In genomic region chr14:76472487-76472886, GRCm38 (mm10) we compare ENCODE assay signal across 20 mouse cellular contexts. TPM values are rescaled to one million over a fixed set of nuclear protein-coding genes. Genes with fewer than 3 reads are reported as not detected.
DNase-seq lines count a peak whose midpoint lies in the region; ATAC-seq lines count a peak whose summit lies in the region.
"Had no signal": no experiment of that assay in that cellular context is flagged by ENCODE, and none has a peak within 500 bp of the region (broad histone marks: within the 10 kb centered on the region; RNA-seq: fewer than 3 reads in every experiment).

No protein-coding gene starts in this region.

- 0 out of 2 replicates have a peak, but pooled peaks have one; percentile 16 for ATAC-seq in kidney, embryonic 14.5 days (ENCODE audit: low FRiP score, low TSS enrichment)
- peak; percentile 30; the same call in 1 of the 2 replicates for ATAC-seq in lung, embryonic 16.5 days (ENCODE audit: low read depth)
- 0 out of 2 replicates have a peak, but pooled peaks have one; percentile 57 for ATAC-seq in embryonic facial prominence, embryonic 15.5 days (ENCODE audit: insufficient number of reproducible peaks, low FRiP score, low TSS enrichment, low read depth)
- no peak for ATAC-seq in midbrain, embryonic 13.5 days
- ATAC-seq: activated CD4-positive, CD25-positive, alpha-beta regulatory T cell, adult 4 months; forebrain, postnatal 0 days had no signal

- H3K4me2 ChIP-seq in kidney, embryonic 14.5 days (replicated peaks; ENCODE audit: low read depth, low read length) = no peak overlapping the region
- no peak overlapping the region for H3K4me2 ChIP-seq in lung, embryonic 16.5 days (ENCODE audit: low read depth, low read length)
- H3K4me2 ChIP-seq in embryonic facial prominence, embryonic 15.5 days (replicated peaks) = no peak overlapping the region
- no peak overlapping the region for H3K4me2 ChIP-seq in midbrain, embryonic 13.5 days (replicated peaks)
- H3K4me2 ChIP-seq: embryonic facial prominence, embryonic 12.5 days; hindbrain, embryonic 12.5 days; hindbrain, embryonic 15.5 days had no signal

- WGBS in kidney, embryonic 14.5 days = 67% methylated on average over 8 of the region's 8 CpGs
- 55% methylated on average over 8 of the region's 8 CpGs for WGBS in lung, embryonic 16.5 days
- 35% methylated on average over 8 of the region's 8 CpGs for WGBS in embryonic facial prominence, embryonic 15.5 days
- WGBS in midbrain, embryonic 13.5 days = 90% methylated on average over 8 of the region's 8 CpGs

- no peaks in the 10 kb centered on the region for H3K9me3 ChIP-seq in kidney, embryonic 14.5 days (ENCODE audit: control insufficient read depth, low read length)
- H3K9me3 ChIP-seq in lung, embryonic 16.5 days (ENCODE audit: control insufficient read depth, low read length) = no peaks in the 10 kb centered on the region
- H3K9me3 ChIP-seq in embryonic facial prominence, embryonic 15.5 days (replicated peaks) = no peaks in the 10 kb centered on the region
- no peaks in the 10 kb centered on the region for H3K9me3 ChIP-seq in midbrain, embryonic 13.5 days
- H3K9me3 ChIP-seq: embryonic facial prominence, embryonic 12.5 days; hindbrain, embryonic 12.5 days; hindbrain, embryonic 15.5 days had no signal

- no peak overlapping the region for H3K4me3 ChIP-seq in kidney, embryonic 14.5 days (ENCODE audit: low read length)
- H3K4me3 ChIP-seq in lung, embryonic 16.5 days (ENCODE audit: low read length) = no peak overlapping the region
- H3K4me3 ChIP-seq in embryonic facial prominence, embryonic 15.5 days (replicated peaks) = no peak overlapping the region
- no peak overlapping the region for H3K4me3 ChIP-seq in midbrain, embryonic 13.5 days (replicated peaks)
- H3K4me3 ChIP-seq: embryonic facial prominence, embryonic 12.5 days; gastrocnemius, adult 2 months; hindbrain, embryonic 12.5 days; hindbrain, embryonic 15.5 days had no signal

- DNase-seq in kidney, adult 8-10 months = no peak
- no peak for DNase-seq in lung, postnatal 10 days
- DNase-seq: adrenal gland, adult 8-10 months; adrenal gland, postnatal 25 days; B cell, adult 2 months; cerebellum, adult 18-20 months; cerebellum, adult 9-10 months; cerebellum, postnatal 14 days; forebrain, postnatal 0 days; gastrocnemius, adult 2 months; gastrocnemius, postnatal 14 days; heart, adult 11 months had no signal

- peaks cover 16% of the 10 kb centered on the region; the same call in 1 of the 2 replicates for H3K4me1 ChIP-seq in kidney, embryonic 14.5 days (ENCODE audit: control insufficient read depth, insufficient read depth, low read length)
- peaks cover 10% of the 10 kb centered on the region for H3K4me1 ChIP-seq in lung, embryonic 16.5 days (replicated peaks; ENCODE audit: control insufficient read depth, insufficient read depth, low read length)
- H3K4me1 ChIP-seq in embryonic facial prominence, embryonic 15.5 days = peaks cover 38% of the 10 kb centered on the region
- H3K4me1 ChIP-seq in midbrain, embryonic 13.5 days (replicated peaks) = no peaks in the 10 kb centered on the region
- H3K4me1 ChIP-seq: hindbrain, embryonic 15.5 days had no signal

- no peaks in the 10 kb centered on the region for H3K36me3 ChIP-seq in kidney, embryonic 14.5 days (ENCODE audit: control insufficient read depth, insufficient read depth, low read length)
- no peaks in the 10 kb centered on the region for H3K36me3 ChIP-seq in lung, embryonic 16.5 days (ENCODE audit: control insufficient read depth, insufficient read depth, low read length)
- H3K36me3 ChIP-seq in embryonic facial prominence, embryonic 15.5 days = no peaks in the 10 kb centered on the region
- H3K36me3 ChIP-seq in midbrain, embryonic 13.5 days = peaks cover 12% of the 10 kb centered on the region; the same call in 1 of the 2 replicates
- H3K36me3 ChIP-seq: embryonic facial prominence, embryonic 12.5 days; hindbrain, embryonic 12.5 days; hindbrain, embryonic 15.5 days had no signal

- H3K27me3 ChIP-seq in kidney, embryonic 14.5 days (ENCODE audit: control insufficient read depth, insufficient read depth, low read length) = no peaks in the 10 kb centered on the region
- no peaks in the 10 kb centered on the region for H3K27me3 ChIP-seq in lung, embryonic 16.5 days (ENCODE audit: control insufficient read depth, insufficient read depth, low read depth, low read length)
- H3K27me3 ChIP-seq in embryonic facial prominence, embryonic 15.5 days = no peaks in the 10 kb centered on the region
- H3K27me3 ChIP-seq in midbrain, embryonic 13.5 days = no peaks in the 10 kb centered on the region
- H3K27me3 ChIP-seq: embryonic facial prominence, embryonic 12.5 days; hindbrain, embryonic 12.5 days; hindbrain, embryonic 15.5 days had no signal

- no peak overlapping the region for H3K27ac ChIP-seq in kidney, embryonic 14.5 days (ENCODE audit: low read depth, low read length)
- peak overlapping the region; percentile 1 for H3K27ac ChIP-seq in lung, embryonic 16.5 days (ENCODE audit: low read length)
- peak overlapping the region; percentile 68 for H3K27ac ChIP-seq in embryonic facial prominence, embryonic 15.5 days (replicated peaks)
- H3K27ac ChIP-seq in midbrain, embryonic 13.5 days = no peak overlapping the region
- H3K27ac ChIP-seq: embryonic facial prominence, embryonic 12.5 days; gastrocnemius, adult 2 months; hindbrain, embryonic 12.5 days; hindbrain, embryonic 15.5 days had no signal

- no peak overlapping the region for H3K9ac ChIP-seq in kidney, embryonic 14.5 days (ENCODE audit: low read depth, low read length)
- no peak overlapping the region for H3K9ac ChIP-seq in lung, embryonic 16.5 days (ENCODE audit: low read length)
- H3K9ac ChIP-seq in embryonic facial prominence, embryonic 15.5 days = no peak overlapping the region
- H3K9ac ChIP-seq in midbrain, embryonic 13.5 days (replicated peaks) = no peak overlapping the region
- H3K9ac ChIP-seq: embryonic facial prominence, embryonic 12.5 days; forebrain, postnatal 0 days; hindbrain, embryonic 12.5 days; hindbrain, embryonic 15.5 days had no signal

RNA-seq across cellular contexts. Expression of gene Tsc22d1, which starts 57.7 kb away (rescaled TPM):
- polyA plus RNA-seq in kidney, embryonic 14.5 days (2014; fragmentation: Nextera tagmentation; extraction: Ambion mirVana) = 844 and 1,016 TPM in 2 replicates
- polyA plus RNA-seq in lung, embryonic 16.5 days (2015; fragmentation: Nextera tagmentation; extraction: Ambion mirVana) = 737 and 792 TPM in 2 replicates
- polyA plus RNA-seq in embryonic facial prominence, embryonic 15.5 days (2015; fragmentation: Nextera tagmentation; extraction: Ambion mirVana) = 465 and 514 TPM in 2 replicates
- polyA plus RNA-seq in midbrain, embryonic 13.5 days (2015; fragmentation: Nextera tagmentation; extraction: Ambion mirVana) = 644 and 657 TPM in 2 replicates

Comparison
In these comparisons a context has a peak if more than half of its experiments do, and no peak if none do; other contexts are left out.
1. H3K27ac ChIP-seq: peak in lung, embryonic 16.5 days (single experiment) and embryonic facial prominence, embryonic 15.5 days (single experiment); none in kidney, embryonic 14.5 days (single experiment) and midbrain, embryonic 13.5 days (single experiment).